Mouse (Mus musculus) midbrain, embryonic 12.5 days (tissue): ENCODE data around the gene Nup62. TPM values are rescaled to one million over a fixed set of nuclear protein-coding genes. Genes with fewer than 3 reads are reported as not detected.

Experiments
- ATAC-seq: fragments of 200-750 bp; cut with Nextera tagmentation; 2 replicates; pipeline ENCODE4 v1.8.0; 2017; ENCODE audit warnings: low read depth, moderate TSS enrichment, moderate library complexity; ENCODE audit not compliant: low FRiP score
- H3K27ac ChIP-seq: fragments of 300-500 bp; sonication (generic); replicated peaks from 2 replicates; pipeline ENCODE4 v1.5.1; 2016; ENCODE audit warnings: mild to moderate bottlenecking
- H3K27me3 ChIP-seq: fragments of 300-500 bp; sonication (generic); 2 replicates; pipeline ENCODE4 v1.6.1; 2016; ENCODE audit warnings: mild to moderate bottlenecking
- H3K36me3 ChIP-seq: fragments of 300-500 bp; sonication (generic); 2 replicates; pipeline ENCODE4 v1.6.1; 2016
- H3K4me1 ChIP-seq: fragments of 300-500 bp; sonication (generic); 2 replicates; pipeline ENCODE4 v1.6.1; 2016
- H3K4me2 ChIP-seq: fragments of 300-500 bp; sonication (generic); replicated peaks from 2 replicates; pipeline ENCODE4 v1.6.1; 2016; ENCODE audit warnings: mild to moderate bottlenecking, moderate library complexity
- H3K4me3 ChIP-seq: fragments of 300-500 bp; sonication (generic); 2 replicates; pipeline ENCODE4 v1.5.1; 2016; ENCODE audit warnings: mild to moderate bottlenecking
- H3K9ac ChIP-seq: fragments of 300-500 bp; sonication (generic); replicated peaks from 2 replicates; pipeline ENCODE4 v1.6.1; 2016; ENCODE audit warnings: mild to moderate bottlenecking, moderate library complexity
- H3K9me3 ChIP-seq: fragments of 300-500 bp; sonication (generic); 2 replicates; pipeline ENCODE4 v1.6.1; 2016; ENCODE audit warnings: mild to moderate bottlenecking
- WGBS: fragments of 180-500 bp; shearing (Covaris S2); methylation state at CpG from one replicate; pipeline ENCODE4 v1.1.7; 2016; 5-methylcytosine and 5-hydroxymethylcytosine counted together
- polyA plus RNA-seq: library from polyadenylated mRNA; unstranded; fragments of >200 nt; fragmentation: Nextera tagmentation; extraction: Ambion mirVana; gene quantifications from 2 replicates; pipeline ENCODE4 v1.2.1, GENCODE M21; 2016

The Nup62 gene
- polyA plus RNA-seq, 1 experiment from 2014 or later = 93.4 TPM

DNA sequence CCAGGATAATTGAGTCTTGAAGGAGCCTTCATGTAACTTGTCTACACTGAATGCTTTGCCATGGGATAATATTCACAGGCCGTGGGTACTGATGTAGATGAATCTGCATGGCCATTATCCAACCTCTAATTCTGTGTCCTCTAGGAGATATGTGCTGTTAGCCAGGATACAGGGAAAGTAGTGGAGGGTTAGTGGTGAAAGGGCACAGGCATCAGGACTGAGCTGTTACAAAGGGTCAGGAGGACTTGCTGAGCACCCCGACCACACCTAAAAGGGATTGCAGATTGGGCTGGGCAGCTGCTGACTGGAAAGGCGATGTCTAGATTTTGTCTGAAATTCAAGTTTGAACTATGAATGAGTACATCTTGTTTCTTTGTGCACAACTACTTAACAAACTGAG lies 4.6 kb downstream of the Nup62 start:
- H3K9me3 ChIP-seq = no peaks in the 10 kb centered on the region
- H3K4me2 ChIP-seq = no peak overlapping the region; the same call in 1 of the 2 replicates
- H3K36me3 ChIP-seq = 0 out of 2 replicates have a peak, but pooled peaks cover 3% of the 10 kb centered on the region
- peaks cover 57% of the 10 kb centered on the region for H3K4me1 ChIP-seq
- no peak for ATAC-seq
- 75% methylated on average over 3 of the region's 3 CpGs for WGBS
- no peak overlapping the region for H3K9ac ChIP-seq
- H3K27me3 ChIP-seq = no peaks in the 10 kb centered on the region
- no peak overlapping the region for H3K4me3 ChIP-seq
- no peak overlapping the region for H3K27ac ChIP-seq

DNA sequence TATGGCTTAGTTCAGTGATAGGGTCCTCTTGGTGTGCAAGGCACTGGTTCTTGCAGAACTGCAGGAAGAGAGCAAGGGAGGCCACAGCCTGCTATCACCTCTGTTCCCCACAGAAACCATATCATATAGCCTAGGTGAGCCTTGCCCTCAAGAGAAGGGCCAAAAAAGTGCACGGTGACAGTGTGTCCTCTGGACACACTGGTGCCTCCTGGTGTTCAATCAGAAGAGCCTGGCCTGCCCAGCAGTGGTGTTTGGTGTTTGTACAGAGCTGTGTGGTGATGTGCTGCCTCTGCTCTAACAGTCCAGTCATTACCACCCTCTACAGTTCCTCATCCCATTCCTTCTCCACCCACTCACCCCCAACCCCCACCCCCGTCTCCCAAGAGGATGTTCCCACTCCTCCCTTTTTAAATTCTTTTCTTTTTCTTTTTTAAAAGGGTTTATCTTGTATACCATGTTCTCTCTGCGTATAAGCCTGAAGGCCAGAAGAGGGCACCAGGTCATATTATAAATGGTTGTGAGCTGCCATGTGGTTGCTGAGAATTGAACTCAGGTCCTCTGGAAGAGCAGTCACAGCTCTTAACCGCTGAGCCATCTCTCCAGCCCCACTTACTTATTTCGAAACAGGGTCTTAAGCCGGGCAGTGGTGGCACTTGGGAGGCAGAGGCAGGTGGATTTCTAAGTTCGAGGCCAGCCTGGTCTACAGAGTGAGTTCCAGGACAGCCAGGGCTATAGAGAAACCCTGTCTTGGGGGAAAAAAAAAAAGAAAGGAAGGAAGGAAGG lies 6.0 kb downstream of the Nup62 start:
- no peaks in the 10 kb centered on the region for H3K9me3 ChIP-seq
- H3K36me3 ChIP-seq = peaks cover 7% of the 10 kb centered on the region; the same call in 1 of the 2 replicates
- H3K4me1 ChIP-seq = peaks cover 57% of the 10 kb centered on the region
- no peak overlapping the region for H3K4me2 ChIP-seq
- no peak for ATAC-seq
- no peaks in the 10 kb centered on the region for H3K27me3 ChIP-seq
- H3K4me3 ChIP-seq = no peak overlapping the region
- no peak overlapping the region for H3K9ac ChIP-seq
- 88% methylated on average over 7 of the region's 7 CpGs for WGBS
- H3K27ac ChIP-seq = no peak overlapping the region

DNA sequence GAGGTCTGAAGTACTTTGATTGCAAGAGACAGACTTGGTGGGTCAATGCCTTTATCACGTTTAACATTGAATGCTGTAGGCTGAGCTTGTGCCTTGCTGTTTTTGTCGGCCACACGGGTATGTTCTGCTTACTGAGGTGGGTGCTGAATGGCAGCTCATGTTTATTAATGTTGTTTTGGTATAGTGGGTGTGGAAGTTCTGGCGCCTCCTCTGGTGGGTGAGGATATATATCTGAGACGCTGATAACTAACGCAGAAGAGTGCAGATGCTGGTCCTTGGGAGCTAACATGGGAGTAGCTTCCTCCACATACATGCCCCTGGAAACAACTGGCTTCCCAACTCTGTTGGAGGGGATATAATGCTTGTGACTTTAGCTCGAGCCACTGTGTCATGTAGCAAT lies 7.5 kb downstream of the Nup62 start:
- Histone ChIP-seq H3K9me3 (no peaks in the 10 kb centered on the region), H3K27me3 (no peaks in the 10 kb centered on the region), H3K4me2 (no peak overlapping the region), H3K4me1 (peaks cover 42% of the 10 kb centered on the region), H3K36me3 (peaks cover 10% of the 10 kb centered on the region), H3K9ac (no peak overlapping the region), H3K27ac (no peak overlapping the region), H3K4me3 (no peak overlapping the region)
- ATAC-seq = no peak
- WGBS = 39% methylated on average over 7 of the region's 7 CpGs

DNA sequence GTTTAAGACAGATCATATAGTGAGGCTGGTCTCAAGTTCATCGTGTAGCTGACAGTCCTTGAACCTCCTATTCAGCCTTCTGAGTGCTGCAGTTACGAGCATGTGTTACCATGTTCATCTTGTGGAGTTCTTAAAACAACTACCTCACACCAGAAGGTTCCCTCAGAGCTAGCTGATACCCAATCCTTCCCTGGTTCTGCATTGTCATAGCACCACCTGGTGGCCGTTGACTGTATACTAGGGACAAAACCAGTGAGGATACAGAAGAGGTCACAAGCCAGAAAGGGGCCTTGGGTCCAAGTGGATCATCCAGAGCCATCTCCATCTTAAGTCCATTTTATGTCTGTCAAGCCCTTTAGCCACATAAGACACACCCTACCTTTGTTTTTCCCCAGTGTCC lies 9.0 kb downstream of the Nup62 start:
- no peaks in the 10 kb centered on the region for H3K27me3 ChIP-seq
- H3K9me3 ChIP-seq = no peaks in the 10 kb centered on the region
- no peak overlapping the region for H3K27ac ChIP-seq
- peaks cover 27% of the 10 kb centered on the region for H3K4me1 ChIP-seq
- no peak overlapping the region for H3K4me2 ChIP-seq
- no peak overlapping the region for H3K9ac ChIP-seq
- H3K36me3 ChIP-seq = peaks cover 24% of the 10 kb centered on the region
- H3K4me3 ChIP-seq = no peak overlapping the region
- WGBS = 37% methylated on average over 3 of the region's 3 CpGs
- ATAC-seq = 0 out of 2 replicates have a peak, but pooled peaks have one; percentile 12

DNA sequence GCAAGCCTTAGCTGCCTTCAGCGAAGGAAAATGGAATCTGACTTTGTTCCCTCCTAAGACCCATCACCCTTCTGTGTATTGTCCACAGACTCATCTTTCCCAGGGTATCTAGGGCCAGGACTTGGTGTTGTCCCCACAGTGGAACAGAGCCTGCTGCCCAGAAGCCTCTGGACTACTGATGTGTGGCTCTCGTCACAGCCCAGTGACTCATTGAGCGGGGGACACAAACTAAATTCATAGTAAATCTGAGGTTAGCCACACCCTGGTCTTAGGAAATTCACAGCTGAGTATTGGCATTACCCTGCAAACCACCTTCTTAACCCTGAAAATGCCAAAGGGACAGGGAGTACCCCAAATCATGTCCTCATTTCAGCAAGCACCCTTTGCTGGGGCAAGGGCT lies 10.9 kb downstream of the Nup62 start:
- Histone ChIP-seq H3K4me1 (peaks cover 17% of the 10 kb centered on the region), H3K36me3 (peaks cover 42% of the 10 kb centered on the region), H3K27me3 (no peaks in the 10 kb centered on the region), H3K4me2 (no peak overlapping the region), H3K27ac (no peak overlapping the region), H3K9ac (no peak overlapping the region), H3K4me3 (no peak overlapping the region), H3K9me3 (no peaks in the 10 kb centered on the region)
- no peak for ATAC-seq
- 90% methylated on average over 3 of the region's 3 CpGs for WGBS

DNA sequence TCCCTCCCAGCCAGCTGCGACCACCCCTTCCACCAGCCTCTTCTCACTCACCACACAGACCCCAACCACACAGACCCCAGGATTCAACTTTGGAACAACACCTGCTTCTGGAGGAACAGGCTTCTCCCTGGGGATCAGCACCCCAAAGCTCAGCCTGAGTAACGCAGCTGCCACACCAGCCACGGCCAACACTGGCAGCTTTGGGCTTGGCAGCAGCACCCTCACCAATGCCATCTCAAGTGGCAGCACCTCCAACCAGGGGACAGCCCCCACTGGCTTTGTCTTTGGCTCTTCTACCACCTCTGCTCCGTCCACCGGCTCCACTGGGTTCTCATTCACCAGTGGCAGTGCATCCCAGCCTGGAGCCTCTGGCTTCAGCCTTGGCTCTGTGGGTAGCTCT lies 12.8 kb downstream of the Nup62 start:
- Histone ChIP-seq H3K4me2 (no peak overlapping the region), H3K36me3 (peaks cover 48% of the 10 kb centered on the region), H3K27me3 (no peaks in the 10 kb centered on the region), H3K4me3 (no peak overlapping the region), H3K9ac (no peak overlapping the region), H3K4me1 (peaks cover 13% of the 10 kb centered on the region; the same call in 1 of the 2 replicates), H3K9me3 (no peaks in the 10 kb centered on the region), H3K27ac (no peak overlapping the region)
- no peak for ATAC-seq
- 96% methylated on average over 5 of the region's 5 CpGs for WGBS

DNA sequence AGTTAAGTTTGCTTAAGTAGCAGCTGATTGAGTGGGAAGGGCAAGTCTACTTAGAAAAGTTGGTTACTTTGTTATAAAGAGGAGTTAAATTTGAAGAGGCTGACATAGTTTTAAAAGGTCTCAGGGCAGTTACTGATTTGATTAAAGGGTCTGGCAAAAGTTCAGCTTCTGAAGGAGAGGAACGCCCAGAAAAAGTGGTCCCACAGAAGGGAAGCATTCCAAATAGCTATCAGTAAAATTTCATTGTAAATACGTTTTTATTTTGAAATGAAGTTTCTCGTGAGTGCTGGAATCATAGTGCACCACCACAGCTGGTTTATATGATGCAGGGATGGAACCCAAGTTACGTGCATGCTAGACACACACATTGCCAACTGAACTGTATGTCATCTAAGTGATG lies 16.9 kb downstream of the Nup62 start:
- Histone ChIP-seq H3K9ac (no peak overlapping the region), H3K27me3 (peaks cover under 1% of the 10 kb centered on the region; the same call in 1 of the 2 replicates), H3K4me2 (no peak overlapping the region), H3K27ac (no peak overlapping the region), H3K9me3 (no peaks in the 10 kb centered on the region), H3K4me1 (no peaks in the 10 kb centered on the region), H3K4me3 (no peak overlapping the region), H3K36me3 (peaks cover 44% of the 10 kb centered on the region)
- WGBS = 90% methylated on average over 4 of the region's 4 CpGs
- ATAC-seq = no peak

DNA sequence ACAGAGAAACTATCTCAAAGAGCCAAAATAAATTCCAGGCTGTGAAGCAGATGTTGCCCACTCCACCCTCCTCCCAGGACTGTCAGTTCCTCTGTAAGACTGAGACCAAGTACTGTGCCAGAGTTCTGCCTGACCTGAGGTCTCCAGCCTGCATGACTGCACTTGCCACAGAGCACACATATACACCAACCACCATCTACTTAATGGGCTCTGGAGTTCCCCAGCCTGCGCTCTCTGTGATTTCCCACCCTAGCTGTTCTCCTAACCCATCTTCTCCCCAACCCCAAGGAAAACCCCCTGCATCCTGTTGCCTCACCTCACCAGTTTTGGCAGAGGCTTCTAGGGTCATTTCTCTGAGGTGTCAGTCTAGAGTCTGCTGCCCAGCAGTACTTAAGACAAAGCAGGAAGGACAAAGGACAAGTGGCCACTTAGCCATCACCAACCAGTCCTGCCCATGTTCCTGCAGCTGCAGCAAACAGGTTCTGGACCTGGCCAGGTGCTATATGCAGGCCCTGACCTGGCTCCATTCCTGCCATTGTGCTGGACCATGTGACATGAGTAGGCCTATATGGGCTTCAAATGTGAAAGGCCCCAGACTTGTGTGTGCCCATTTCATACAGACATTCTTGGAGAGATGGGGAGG lies 19.6 kb downstream of the Nup62 start:
- Histone ChIP-seq H3K9ac (no peak overlapping the region), H3K4me1 (peaks cover 12% of the 10 kb centered on the region), H3K4me3 (no peak overlapping the region), H3K27me3 (peaks cover 28% of the 10 kb centered on the region), H3K36me3 (peaks cover 19% of the 10 kb centered on the region), H3K9me3 (no peaks in the 10 kb centered on the region), H3K4me2 (no peak overlapping the region), H3K27ac (no peak overlapping the region)
- WGBS = 100% methylated on average over 1 of the region's 1 CpGs
- no peak for ATAC-seq

DNA sequence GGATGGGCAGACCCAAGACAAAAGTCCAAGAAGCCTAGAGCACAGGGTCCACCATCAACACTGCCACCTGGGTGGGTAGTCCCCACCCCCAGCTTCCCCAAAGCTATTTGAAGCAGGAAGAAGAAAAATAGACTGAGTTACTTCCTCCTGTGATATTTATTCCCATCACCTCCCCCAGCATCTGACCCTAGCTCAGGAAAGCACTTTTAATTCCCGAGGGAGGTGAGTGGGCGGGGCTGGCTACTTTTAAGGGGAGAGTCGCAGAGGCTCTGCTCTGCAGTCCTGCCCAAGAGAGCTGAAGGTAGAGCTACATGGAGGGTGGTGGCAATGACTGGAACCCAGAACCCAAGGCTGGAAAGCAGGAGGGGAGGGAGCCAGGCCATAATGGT lies 20.1 kb downstream of the Nup62 start:
- no peaks in the 10 kb centered on the region for H3K9me3 ChIP-seq
- ATAC-seq = no peak
- peaks cover 12% of the 10 kb centered on the region for H3K4me1 ChIP-seq
- WGBS = 55% methylated on average over 3 of the region's 3 CpGs
- H3K27me3 ChIP-seq = peaks cover 33% of the 10 kb centered on the region
- H3K27ac ChIP-seq = no peak overlapping the region
- H3K4me3 ChIP-seq = no peak overlapping the region
- H3K9ac ChIP-seq = no peak overlapping the region
- peaks cover 19% of the 10 kb centered on the region for H3K36me3 ChIP-seq
- no peak overlapping the region for H3K4me2 ChIP-seq

DNA sequence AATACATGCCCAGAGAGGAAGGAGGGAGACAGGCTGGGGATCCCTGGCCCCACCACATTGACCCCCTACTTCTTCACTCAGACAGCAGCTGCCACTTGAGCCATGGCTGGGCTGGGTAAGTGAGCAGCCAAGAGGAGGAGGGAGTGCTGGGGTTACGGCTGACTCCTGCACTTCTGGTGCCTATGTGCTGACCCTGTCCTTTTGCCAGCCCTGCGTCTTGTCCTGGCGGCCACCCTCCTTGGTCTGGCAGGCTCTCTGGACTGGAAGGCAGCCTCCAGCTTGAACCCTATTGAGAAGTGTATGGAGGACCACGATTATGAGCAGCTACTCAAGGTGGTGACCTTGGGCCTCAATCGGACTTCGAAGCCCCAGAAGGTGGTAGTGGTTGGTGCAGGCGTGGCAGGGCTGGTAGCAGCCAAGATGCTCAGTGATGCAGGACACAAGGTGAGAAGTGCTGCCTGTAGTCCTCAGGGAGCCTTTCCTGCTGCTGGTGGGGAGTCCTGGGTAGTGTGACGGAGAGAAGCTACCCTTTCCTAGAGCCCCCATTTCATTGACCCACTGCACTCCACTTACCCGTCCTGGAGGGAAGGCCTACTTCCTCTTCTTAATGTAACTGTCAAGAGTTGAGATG lies 20.6 kb downstream of the Nup62 start:
- no peak for ATAC-seq
- Histone ChIP-seq H3K27me3 (peaks cover 39% of the 10 kb centered on the region), H3K9ac (no peak overlapping the region), H3K27ac (no peak overlapping the region), H3K36me3 (peaks cover 19% of the 10 kb centered on the region; the same call in 1 of the 2 replicates), H3K9me3 (no peaks in the 10 kb centered on the region), H3K4me1 (peaks cover 12% of the 10 kb centered on the region), H3K4me2 (no peak overlapping the region), H3K4me3 (no peak overlapping the region)
- 87% methylated on average over 9 of the region's 9 CpGs for WGBS

DNA sequence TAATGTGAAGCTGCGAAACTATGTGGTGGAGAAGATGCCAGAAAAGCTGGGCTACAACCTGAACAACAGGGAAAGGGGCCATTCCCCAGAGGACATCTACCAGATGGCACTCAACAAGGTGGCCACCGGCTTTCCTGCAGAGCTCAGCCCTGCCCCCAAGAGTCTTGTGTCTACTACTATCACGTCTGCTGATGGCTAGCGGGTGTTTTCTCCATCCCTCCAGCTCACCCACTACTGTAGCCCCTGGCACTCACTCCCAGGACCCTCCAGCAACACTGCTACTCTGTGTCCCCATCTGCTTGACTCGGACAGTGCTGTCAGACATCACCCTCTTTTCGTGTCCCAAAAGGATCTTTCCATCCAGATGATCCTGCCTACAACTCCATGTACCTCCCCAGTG lies 22.2 kb downstream of the Nup62 start:
- Histone ChIP-seq H3K27ac (no peak overlapping the region), H3K4me2 (no peak overlapping the region), H3K36me3 (peaks cover 27% of the 10 kb centered on the region), H3K4me3 (no peak overlapping the region), H3K27me3 (peaks cover 43% of the 10 kb centered on the region), H3K4me1 (peaks cover 12% of the 10 kb centered on the region), H3K9me3 (no peaks in the 10 kb centered on the region), H3K9ac (no peak overlapping the region)
- no peak for ATAC-seq
- 86% methylated on average over 6 of the region's 6 CpGs for WGBS

DNA sequence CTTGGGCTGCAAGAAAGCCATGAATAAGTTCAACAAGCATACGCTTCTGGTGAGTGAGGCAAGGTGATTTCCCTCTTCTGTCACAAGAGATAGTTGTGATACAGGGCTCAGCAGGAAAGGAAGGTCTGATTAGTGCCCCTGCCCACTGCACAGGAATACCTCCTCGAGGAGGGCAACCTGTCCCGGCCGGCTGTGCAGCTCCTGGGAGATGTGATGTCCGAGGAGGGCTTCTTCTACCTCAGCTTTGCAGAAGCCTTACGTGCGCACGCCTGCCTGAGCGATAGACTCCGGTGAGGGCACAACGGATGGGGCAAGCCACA lies 23.2 kb downstream of the Nup62 start:
- ATAC-seq = no peak
- H3K4me3 ChIP-seq = peak overlapping the region; percentile 31
- peak overlapping the region; percentile 50 for H3K9ac ChIP-seq
- peaks cover 12% of the 10 kb centered on the region for H3K4me1 ChIP-seq
- WGBS = 30% methylated on average over 11 of the region's 11 CpGs
- H3K27ac ChIP-seq = no peak overlapping the region
- no peaks in the 10 kb centered on the region for H3K9me3 ChIP-seq
- H3K27me3 ChIP-seq = peaks cover 43% of the 10 kb centered on the region
- H3K4me2 ChIP-seq = peak overlapping the region; percentile 51
- H3K36me3 ChIP-seq = peaks cover 37% of the 10 kb centered on the region
